Mouse (Mus musculus) limb, embryonic 14.5 days (tissue): Measurements from ENCODE around the gene Hexa. TPM values are rescaled to one million over a fixed set of nuclear protein-coding genes. Genes with fewer than 3 reads are reported as not detected.
A peak's percentile ranks its signal among the peaks of the same experiment; 100 is the strongest.

Experiments used
- ATAC-seq: fragments of 200-750 bp; cut with Nextera tagmentation; 2 replicates; pipeline ENCODE4 v1.8.0; 2017; ENCODE audit warnings: low read depth, moderate number of reproducible peaks, moderate TSS enrichment; ENCODE audit not compliant: low FRiP score
- DNase-seq: peaks from one replicate; pipeline ENCODE4 v3.0.0-alpha.2; 2015; ENCODE audit warnings: low spot score
- H3K27ac ChIP-seq: fragments of 300-500 bp; sonication (generic); replicated peaks from 2 replicates; pipeline ENCODE4 v1.5.1; 2014; ENCODE audit warnings: low read depth, mild to moderate bottlenecking, low read length, moderate library complexity, mixed read lengths
- H3K27me3 ChIP-seq: fragments of 300-500 bp; sonication (generic); 2 replicates; pipeline ENCODE4 v1.6.1; 2014; ENCODE audit warnings: low read length, mixed read lengths; ENCODE audit not compliant: control insufficient read depth, insufficient read depth
- H3K36me3 ChIP-seq: fragments of 300-500 bp; sonication (generic); 2 replicates; pipeline ENCODE4 v1.6.1; 2014; ENCODE audit warnings: mild to moderate bottlenecking, low read length, moderate library complexity, mixed read lengths; ENCODE audit not compliant: control insufficient read depth, insufficient read depth
- H3K4me1 ChIP-seq: fragments of 300-500 bp; sonication (generic); 2 replicates; pipeline ENCODE4 v1.6.1; 2014; ENCODE audit warnings: antibody characterized with exemption, low read length, mixed read lengths; ENCODE audit not compliant: control insufficient read depth, insufficient read depth
- H3K4me2 ChIP-seq: fragments of 300-500 bp; sonication (generic); replicated peaks from 2 replicates; pipeline ENCODE4 v1.6.1; 2014; ENCODE audit warnings: low read depth, mild to moderate bottlenecking, low read length, moderate library complexity; ENCODE audit not compliant: severe bottlenecking
- H3K4me3 ChIP-seq: fragments of 300-500 bp; sonication (generic); replicated peaks from 2 replicates; pipeline ENCODE4 v1.5.1; 2014; ENCODE audit warnings: low read length
- H3K9ac ChIP-seq: fragments of 300-500 bp; sonication (generic); 2 replicates; pipeline ENCODE4 v1.6.1; 2014; ENCODE audit warnings: mild to moderate bottlenecking, low read depth, low read length, moderate library complexity; ENCODE audit not compliant: severe bottlenecking
- H3K9me3 ChIP-seq: fragments of 300-500 bp; sonication (generic); 2 replicates; pipeline ENCODE4 v1.6.1; 2016; ENCODE audit warnings: low read length; ENCODE audit not compliant: control insufficient read depth
- POLR2A ChIP-seq: fragments of 200-500 bp; IDR thresholded peaks from 2 replicates; pipeline ENCODE4 v1.8.0; 2012; ENCODE audit warnings: inconsistent platforms, mild to moderate bottlenecking, moderate library complexity, borderline replicate concordance; ENCODE audit not compliant: insufficient read depth, insufficient read length; ENCODE audit errors: extremely low read depth
- WGBS: fragments of 180-500 bp; shearing (Covaris S2); extraction: QIAGEN DNeasy Blood & Tissue Kit; methylation state at CpG from one replicate; pipeline ENCODE4 v1.1.7; 2014; 5-methylcytosine and 5-hydroxymethylcytosine counted together
- polyA plus RNA-seq, 2 experiments: library from polyadenylated mRNA; depleted of rRNA in 1 of 2; stranded (reverse) in 1 of 2; unstranded in 1 of 2; fragments of >200 nt; fragmentation: Nextera tagmentation in 1 of 2; extraction: Ambion mirVana in 1 of 2; gene quantifications; 2 replicates each; pipeline versions ENCODE4 v1.2.1 to v1.2.3; 2012 to 2014

Hexa gene
- polyA plus RNA-seq, 2 experiments, result 82.0 to 94.9 TPM

GRCm38 (mm10) chr9:59552610-59553009, 13.3 kb downstream of the Hexa start:
- no peak overlapping the region for H3K9ac ChIP-seq
- WGBS, result 87% methylated on average over 5 of the region's 5 CpGs
- no peak for TF ChIP-seq POLR2A
- H3K36me3 ChIP-seq, result peaks cover 24% of the 10 kb centered on the region
- H3K9me3 ChIP-seq, result no peaks in the 10 kb centered on the region
- H3K27me3 ChIP-seq, result no peaks in the 10 kb centered on the region
- no peak for ATAC-seq
- H3K4me1 ChIP-seq, result no peaks in the 10 kb centered on the region
- no peak overlapping the region for H3K27ac ChIP-seq
- no peak overlapping the region for H3K4me3 ChIP-seq
- DNase-seq, result no peak
- no peak overlapping the region for H3K4me2 ChIP-seq

DNA sequence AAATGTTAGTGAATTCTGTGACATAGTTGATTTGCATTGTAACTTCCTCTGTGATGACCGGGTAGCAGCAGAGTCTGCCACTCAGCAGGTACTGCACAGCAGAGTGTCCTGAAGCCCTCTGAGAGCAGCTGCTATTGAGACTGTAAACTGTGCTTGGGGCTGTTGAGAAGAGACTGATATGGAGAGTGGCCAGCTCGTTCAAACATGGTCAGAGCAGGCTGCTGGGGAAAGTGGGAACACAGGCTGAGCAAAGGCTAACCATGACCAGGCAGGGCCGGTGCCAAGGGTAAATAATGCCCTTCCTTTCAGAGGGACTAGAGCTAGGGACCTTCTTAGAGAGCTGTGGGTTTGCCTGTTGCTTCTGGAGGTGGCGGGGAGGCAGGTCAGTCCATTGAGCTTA, 14.4 kb downstream of the Hexa start:
- Histone ChIP-seq H3K4me2 (no peak overlapping the region), H3K9me3 (no peaks in the 10 kb centered on the region), H3K36me3 (peaks cover 34% of the 10 kb centered on the region), H3K4me3 (no peak overlapping the region), H3K27ac (no peak overlapping the region), H3K4me1 (no peaks in the 10 kb centered on the region), H3K9ac (no peak overlapping the region), H3K27me3 (no peaks in the 10 kb centered on the region)
- DNase-seq (no peak), ATAC-seq (no peak)
- TF ChIP-seq POLR2A, result no peak
- WGBS, result 85% methylated on average over 4 of the region's 4 CpGs

- H3K4me3 ChIP-seq, result no peak overlapping the region
- TF ChIP-seq POLR2A, result no peak
- 0 out of 2 replicates have a peak, but pooled peaks have one; percentile 6 for ATAC-seq
- H3K4me2 ChIP-seq, result no peak overlapping the region
- H3K27ac ChIP-seq, result no peak overlapping the region
- peaks cover 48% of the 10 kb centered on the region for H3K36me3 ChIP-seq
- H3K27me3 ChIP-seq, result no peaks in the 10 kb centered on the region
- DNase-seq, result peak; percentile 60
- H3K4me1 ChIP-seq, result no peaks in the 10 kb centered on the region
- no peak overlapping the region for H3K9ac ChIP-seq
- no peaks in the 10 kb centered on the region for H3K9me3 ChIP-seq
- 34% methylated on average over 4 of the region's 4 CpGs for WGBS
Observed at GRCm38 (mm10) chr9:59565600-59565999, 26.3 kb downstream of the Hexa start.

- Histone ChIP-seq H3K4me1 (no peaks in the 10 kb centered on the region), H3K4me2 (no peak overlapping the region), H3K27me3 (no peaks in the 10 kb centered on the region), H3K9me3 (no peaks in the 10 kb centered on the region), H3K27ac (no peak overlapping the region), H3K9ac (no peak overlapping the region), H3K36me3 (peaks cover 33% of the 10 kb centered on the region), H3K4me3 (no peak overlapping the region)
- WGBS, result 37% methylated on average over 6 of the region's 6 CpGs
- DNase-seq, result peak; percentile 57
- no peak for TF ChIP-seq POLR2A
- ATAC-seq, result peak; percentile 64; the same call in 1 of the 2 replicates
Observed at GRCm38 (mm10) chr9:59567111-59567510, 27.8 kb downstream of the Hexa start.

DNA sequence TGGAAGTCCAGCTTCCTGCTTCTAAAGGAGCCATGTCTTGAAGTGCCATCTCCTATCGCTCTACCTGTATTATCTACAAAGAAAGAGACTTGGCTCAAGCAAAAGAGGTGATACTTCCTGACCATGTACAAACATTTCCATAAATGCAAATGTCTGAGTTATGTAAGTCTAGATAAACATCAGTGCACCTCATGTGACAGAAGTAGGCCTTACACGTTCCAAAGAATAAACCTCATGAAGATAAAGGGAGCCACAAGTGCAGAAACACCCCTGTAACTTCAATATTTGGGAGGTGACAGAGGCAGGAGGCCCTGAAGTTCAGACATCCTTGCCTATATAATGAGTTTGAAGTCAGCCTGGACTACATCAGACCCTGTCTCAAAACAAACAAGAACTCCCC, 32.5 kb downstream of the Hexa start:
- no peaks in the 10 kb centered on the region for H3K27me3 ChIP-seq
- no peak overlapping the region for H3K9ac ChIP-seq
- no peak overlapping the region for H3K27ac ChIP-seq
- no peak overlapping the region for H3K4me2 ChIP-seq
- no peak for ATAC-seq
- no peaks in the 10 kb centered on the region for H3K4me1 ChIP-seq
- H3K9me3 ChIP-seq, result no peaks in the 10 kb centered on the region
- TF ChIP-seq POLR2A, result no peak
- DNase-seq, result no peak
- WGBS, result 81% methylated on average over 2 of the region's 2 CpGs
- no peak overlapping the region for H3K4me3 ChIP-seq
- H3K36me3 ChIP-seq, result no peaks in the 10 kb centered on the region

GRCm38 (mm10) chr9:59577401-59577800, 38.1 kb downstream of the Hexa start:
- Histone ChIP-seq H3K36me3 (no peaks in the 10 kb centered on the region), H3K4me1 (peaks cover 7% of the 10 kb centered on the region; the same call in 1 of the 2 replicates), H3K9me3 (no peaks in the 10 kb centered on the region), H3K4me3 (peak overlapping the region; percentile 44), H3K27ac (no peak overlapping the region), H3K9ac (no peak overlapping the region), H3K27me3 (no peaks in the 10 kb centered on the region), H3K4me2 (peak overlapping the region; percentile 76)
- 17% methylated on average over 13 of the region's 13 CpGs for WGBS
- ATAC-seq, result no peak
- DNase-seq, result no peak
- TF ChIP-seq POLR2A, result no peak
